Mouse (Mus musculus) embryonic stem cell, embryonic (primary cell): ENCODE results near the gene Pdik1l.

ENCODE experiments used
- CTCF ChIA-PET, 4 experiments: fragments of 300-600 bp in 2 of 4; fragments of 350-600 bp in 2 of 4; sonication (Branson Sonifier 250); formaldehyde crosslinking; loops; one replicate each; lab custom pipeline; 2022; ENCODE audit warnings: inconsistent platforms in 2 of 4; lab: Charles Lee
- POLR2A ChIA-PET, 4 experiments: fragments of 300-600 bp in 2 of 4; fragments of 350-600 bp in 2 of 4; sonication (Branson Sonifier 250); formaldehyde crosslinking; loops; one replicate each; lab custom pipeline; 2022; ENCODE audit warnings: antibody characterized with exemption in 4 of 4, inconsistent platforms in 1 of 4; lab: Charles Lee

Gene Pdik1l

DNA sequence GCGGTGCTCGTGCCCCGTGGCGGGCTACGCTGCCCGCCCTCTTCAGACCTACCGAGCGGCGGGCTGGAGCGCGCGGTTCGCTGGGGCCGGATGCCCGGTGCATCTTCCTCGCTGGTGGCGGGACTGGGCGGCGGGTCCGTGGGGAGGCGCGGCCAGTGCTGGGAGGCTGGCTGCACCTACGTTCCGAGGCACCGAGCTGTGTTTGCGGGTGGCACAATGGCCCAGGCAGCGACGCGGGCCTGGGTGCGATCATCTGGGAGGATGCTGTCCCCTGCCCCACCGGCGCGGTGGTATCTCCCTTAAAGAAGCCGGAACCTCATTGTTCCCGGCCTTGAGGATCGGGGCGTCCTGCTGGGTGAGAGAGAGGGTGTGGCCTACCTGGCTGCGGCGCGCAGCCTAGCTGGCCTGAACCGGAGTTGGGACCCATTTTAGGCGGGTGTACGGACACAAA lies at the start of gene Pdik1l:
Gene Pdik1l (minus strand): TSS at position 321 of the 451 bp plus-strand sequence.
- ChIA-PET CTCF (interaction anchor here in 3 of 4 experiments (0.7 to 2.8 kb wide), 17 partner anchors 9 to 377 kb away, joined by 3 to 16 read pairs (median 5); partner anchors contain the start of genes Cep85 (in 2 of the 3), Catsper4 (in 1 of the 3) and Pafah2 (in 1 of the 3)), POLR2A (interaction anchor here (0.5 to 3.7 kb wide), 67 partner anchors 8 to 1859 kb away, joined by 3 to 31 read pairs (median 4); partner anchors contain the start of genes Cep85 (in 3 of the 4), Pafah2 (in 3 of the 4), Sh3bgrl3 (in 3 of the 4) and Trim63 (in 2 of the 4))

DNA sequence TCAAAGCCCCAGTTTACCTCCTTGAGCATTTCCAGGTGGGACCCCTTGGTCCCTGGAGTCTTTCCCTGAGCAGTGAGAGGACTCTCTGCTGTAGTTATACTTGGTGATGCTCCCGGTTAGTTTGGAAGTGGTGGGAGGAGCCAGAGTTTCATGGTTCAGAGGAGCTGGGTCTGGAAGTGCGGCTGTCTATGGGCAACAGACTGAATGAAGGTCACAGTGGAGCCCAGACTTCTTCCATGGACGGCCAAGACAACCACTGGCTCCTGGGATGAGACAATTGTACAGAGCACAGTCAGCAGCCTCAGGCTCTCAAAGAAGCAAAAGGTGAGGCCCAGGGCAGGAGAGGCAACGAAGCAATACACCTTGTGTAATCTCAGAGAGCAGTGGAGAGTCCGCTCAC lies 42.6 kb upstream of the Pdik1l start:
- ChIA-PET POLR2A (interaction anchor here (1.0 to 4.7 kb wide), 15 partner anchors 9 to 62 kb away, joined by 3 to 26 read pairs (median 5); partner anchors contain the start of genes Slc30a2 (in 2 of the 4) and Trim63 (in 1 of the 4)), CTCF (interaction anchor here in 3 of 4 experiments (0.9 to 1.2 kb wide), 5 partner anchors 8 to 140 kb away, joined by 3 to 5 read pairs (median 3); partner anchors contain the start of gene Slc30a2 (in 1 of the 3))

DNA sequence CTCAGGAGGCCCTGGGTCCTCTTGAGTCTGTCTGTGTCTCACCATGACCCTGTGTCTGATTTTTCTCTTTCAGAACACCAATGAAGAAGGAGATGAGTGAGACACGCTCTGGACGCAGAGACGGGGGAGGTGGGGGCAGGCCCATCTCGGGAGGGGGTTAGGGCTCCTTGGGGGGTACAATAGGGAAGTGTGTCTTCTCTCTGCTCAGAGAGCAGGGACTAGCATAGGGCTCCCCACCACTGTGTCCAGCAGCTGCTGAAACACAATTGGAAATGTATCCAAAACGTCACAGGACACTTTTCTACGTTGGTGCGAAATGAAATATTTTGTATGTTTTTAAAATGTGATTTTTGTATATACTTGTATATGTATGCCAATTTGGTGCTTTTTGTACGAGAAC lies 41.1 kb upstream of the Pdik1l start:
- POLR2A ChIA-PET = interaction anchor here in 3 of 4 experiments (0.6 to 4.7 kb wide), 11 partner anchors 8 to 162 kb away, joined by 3 to 26 read pairs (median 3); partner anchors contain the start of gene Slc30a2 (in 1 of the 3)

DNA sequence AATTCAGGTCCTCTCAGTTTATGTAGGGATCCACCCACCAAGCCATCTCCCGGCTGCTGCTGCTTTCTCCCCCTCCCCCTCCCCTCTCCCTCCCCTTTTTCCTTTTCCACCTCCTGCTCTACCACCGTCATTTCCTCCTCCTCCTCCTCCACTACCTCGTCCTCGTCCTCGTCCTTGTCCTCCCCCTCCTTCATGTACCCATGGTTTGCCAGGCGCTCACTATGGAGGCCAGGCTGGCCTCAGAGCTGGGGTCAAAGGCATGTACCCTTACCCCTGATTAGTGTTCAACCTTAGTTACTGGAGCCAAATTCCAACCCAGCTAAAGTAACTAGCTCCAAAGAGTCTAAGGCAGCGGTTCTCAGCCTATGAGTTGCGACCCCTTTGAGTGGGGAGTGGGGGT lies 40.5 kb upstream of the Pdik1l start:
- POLR2A ChIA-PET = interaction anchor here in 3 of 4 experiments (0.6 to 4.7 kb wide), 17 partner anchors 9 to 162 kb away, joined by 3 to 26 read pairs (median 3); partner anchors contain the start of gene Slc30a2 (in 2 of the 3)
- CTCF ChIA-PET = interaction anchor here in 3 of 4 experiments (0.6 to 1.1 kb wide), 4 partner anchors 15 to 65 kb away, joined by 3 to 6 read pairs (median 4); no protein-coding TSS in a partner anchor

More for the DNA sequence above, 41.1 kb upstream of the Pdik1l start:
- CTCF ChIA-PET = interaction anchor here in 2 of 4 experiments (0.5 to 0.6 kb wide), 2 partner anchors 61 to 64 kb away, joined by 3 to 5 read pairs; no protein-coding TSS in a partner anchor

DNA sequence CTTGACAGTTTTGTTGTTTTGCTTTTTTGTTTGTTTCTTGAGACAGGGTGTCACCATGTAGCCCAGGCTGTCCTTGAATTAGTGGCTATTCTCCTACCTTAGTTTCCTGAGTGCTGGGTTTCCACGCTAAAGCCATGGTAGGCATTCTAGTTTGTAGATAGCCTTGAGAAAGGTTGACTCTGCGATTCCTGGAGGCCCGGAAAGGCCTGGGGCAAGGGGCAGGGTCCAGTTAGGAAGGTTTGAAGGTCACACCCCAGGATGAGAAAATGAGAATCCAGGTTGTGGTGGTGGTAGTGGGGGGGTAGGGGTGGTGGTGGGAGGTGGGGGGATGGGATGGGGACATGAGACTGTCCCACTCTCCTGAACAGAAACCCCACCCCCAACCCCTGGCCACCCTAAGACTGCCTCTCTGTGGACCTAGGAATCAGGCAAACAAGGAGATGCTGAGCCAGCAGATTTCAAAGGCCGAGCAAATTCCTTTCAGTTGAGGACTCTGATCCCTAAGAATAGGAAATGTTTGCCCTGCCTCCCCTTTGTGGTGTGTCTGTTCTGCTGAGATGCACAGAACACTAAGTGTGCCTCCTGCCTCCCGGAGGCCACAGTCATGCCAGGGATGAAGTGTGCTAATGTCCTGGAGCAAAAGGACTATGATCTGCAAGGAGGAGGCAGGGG lies 39.3 kb upstream of the Pdik1l start:
- ChIA-PET POLR2A (interaction anchor here (0.5 to 4.7 kb wide), 17 partner anchors 8 to 44 kb away, joined by 3 to 26 read pairs (median 4); partner anchors contain the start of genes Slc30a2 (in 2 of the 4) and Trim63 (in 1 of the 4)), CTCF (interaction anchor here (0.6 to 1.6 kb wide), 5 partner anchors 14 to 140 kb away, joined by 3 to 5 read pairs (median 3); partner anchors contain the start of gene Cep85 (in 1 of the 4))

DNA sequence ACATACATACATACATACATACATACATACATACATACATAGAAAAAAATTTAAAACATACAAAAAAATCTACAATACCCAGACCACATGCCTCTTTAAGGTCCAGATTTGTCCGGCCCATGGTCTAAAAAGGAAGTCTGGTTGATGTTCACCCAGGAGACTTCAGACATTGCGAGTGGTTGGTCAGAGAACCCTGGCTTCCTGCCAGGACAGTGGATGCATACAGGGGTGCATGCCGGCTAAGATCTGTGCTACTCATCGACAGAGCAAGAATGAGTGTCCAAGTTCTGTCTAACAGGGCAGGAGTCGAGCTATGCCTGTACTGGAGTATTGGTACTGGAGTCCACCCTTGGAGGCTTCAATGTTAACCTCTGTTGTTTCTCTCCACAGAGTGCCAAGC lies 37.0 kb upstream of the Pdik1l start:
- CTCF ChIA-PET = interaction anchor here in 2 of 4 experiments (0.6 to 1.7 kb wide), 2 partner anchors 63 to 975 kb away, joined by 3 to 5 read pairs; no protein-coding TSS in a partner anchor
- POLR2A ChIA-PET = interaction anchor here in 1 of 4 experiments (0.6 kb wide), 1 partner anchor 156 kb away, joined by 10 read pairs; no protein-coding TSS in a partner anchor

DNA sequence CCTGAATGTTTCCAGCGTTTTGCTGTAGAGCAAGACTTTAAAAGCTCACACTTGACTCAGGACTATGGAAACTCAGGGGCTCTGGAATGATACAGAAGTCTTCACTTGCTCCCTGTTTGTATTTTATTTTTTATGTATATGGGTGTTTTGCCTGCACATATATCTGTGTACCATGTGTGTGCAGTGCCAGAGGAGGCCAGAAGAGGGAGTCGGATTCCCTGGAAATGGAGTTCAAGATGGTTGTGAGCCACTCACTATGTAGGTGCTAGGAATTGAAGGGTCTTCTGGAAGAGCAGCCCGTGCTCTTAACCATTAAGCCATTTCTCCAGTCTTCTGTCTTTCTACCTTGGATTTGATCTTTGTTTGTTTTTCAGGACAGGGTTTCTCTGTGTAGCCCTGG lies 33.8 kb upstream of the Pdik1l start:
- ChIA-PET POLR2A (interaction anchor here in 3 of 4 experiments (0.6 to 3.0 kb wide), 8 partner anchors 15 to 579 kb away, joined by 3 to 11 read pairs (median 4); partner anchors contain the start of gene Slc30a2 (in 1 of the 3)), CTCF (interaction anchor here in 3 of 4 experiments (0.6 to 2.6 kb wide), 15 partner anchors 9 to 881 kb away, joined by 3 to 8 read pairs (median 4); partner anchors contain the start of gene Pafah2 (in 1 of the 3))

DNA sequence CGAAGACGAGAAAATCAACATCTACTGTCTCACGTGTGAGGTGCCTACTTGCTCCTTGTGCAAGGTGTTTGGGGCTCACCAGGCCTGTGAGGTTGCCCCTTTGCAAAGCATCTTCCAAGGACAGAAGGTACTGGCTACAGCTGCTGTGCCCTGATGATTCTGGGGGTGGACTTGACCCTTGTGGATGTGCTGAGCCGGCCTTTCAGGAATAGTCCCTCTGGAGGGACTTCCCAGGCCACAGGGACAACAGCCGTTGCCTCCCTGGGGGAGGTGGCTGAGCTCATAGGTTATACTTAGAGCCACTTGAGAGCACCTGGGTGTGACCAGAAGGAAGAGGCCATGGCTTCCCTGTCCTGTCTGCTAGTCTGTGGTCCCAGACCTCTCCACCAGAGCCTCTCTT lies 32.0 kb upstream of the Pdik1l start:
- ChIA-PET POLR2A (interaction anchor here in 2 of 4 experiments (0.6 to 1.2 kb wide), 3 partner anchors 21 to 184 kb away, joined by 3 to 4 read pairs (median 3); no protein-coding TSS in a partner anchor), CTCF (interaction anchor here in 2 of 4 experiments (1.2 to 1.3 kb wide), 2 partner anchors 28 to 37 kb away, joined by 3 to 4 read pairs; no protein-coding TSS in a partner anchor)

DNA sequence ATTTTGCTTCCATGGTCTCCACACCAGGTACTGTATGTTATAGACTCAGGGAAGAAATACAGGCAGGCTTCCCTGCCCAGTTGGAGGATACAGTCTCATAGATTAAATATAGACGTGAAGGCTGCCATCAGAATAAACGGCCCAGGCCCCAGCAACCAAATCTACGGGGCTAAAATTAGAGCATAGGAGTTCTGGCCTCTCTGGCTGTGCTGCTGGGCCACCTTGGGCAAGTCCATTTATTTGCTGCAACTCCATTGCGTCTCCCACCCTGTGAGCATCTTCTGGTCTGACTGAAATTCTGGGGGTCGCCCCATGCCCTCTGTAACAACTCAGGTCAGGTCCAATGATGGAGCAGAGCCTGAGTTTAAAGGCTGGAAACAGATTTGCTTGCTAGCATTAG lies 31.4 kb upstream of the Pdik1l start:
- ChIA-PET CTCF (interaction anchor here in 2 of 4 experiments (1.2 to 1.3 kb wide), 2 partner anchors 27 to 38 kb away, joined by 3 to 4 read pairs; no protein-coding TSS in a partner anchor), POLR2A (interaction anchor here in 2 of 4 experiments (0.9 to 1.2 kb wide), 2 partner anchors 22 to 32 kb away, joined by 3 to 4 read pairs; no protein-coding TSS in a partner anchor)

DNA sequence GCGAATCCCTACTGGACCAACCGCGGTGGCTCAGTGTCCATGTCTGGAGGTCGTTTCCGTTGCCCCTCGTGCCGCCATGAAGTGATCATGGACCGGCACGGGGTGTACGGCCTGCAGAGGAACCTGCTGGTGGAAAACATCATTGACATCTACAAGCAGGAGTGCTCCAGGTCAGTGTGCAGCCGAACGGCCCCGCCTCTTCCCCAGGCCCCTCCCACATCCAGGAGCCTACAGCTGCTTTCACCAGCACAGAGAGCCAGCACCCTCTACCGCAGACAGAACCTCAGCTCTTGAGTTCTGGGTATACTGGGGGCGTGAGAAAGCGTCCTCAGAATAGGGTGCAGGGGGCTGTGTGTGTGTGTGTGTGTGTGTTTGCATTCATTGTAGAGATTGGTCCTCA lies 28.7 kb upstream of the Pdik1l start:
- CTCF ChIA-PET = interaction anchor here in 3 of 4 experiments (0.6 to 3.7 kb wide), 25 partner anchors 13 to 908 kb away, joined by 3 to 16 read pairs (median 3); partner anchors contain the start of genes Cep85 (in 1 of the 3), Pafah2 (in 1 of the 3) and Sh3bgrl3 (in 1 of the 3)
- POLR2A ChIA-PET = interaction anchor here (0.5 to 6.4 kb wide), 41 partner anchors 9 to 1246 kb away, joined by 3 to 47 read pairs (median 4); partner anchors contain the start of genes Slc30a2 (in 2 of the 4), Aunip (in 1 of the 4), Cep85 (in 1 of the 4) and Grrp1 (in 1 of the 4)

DNA sequence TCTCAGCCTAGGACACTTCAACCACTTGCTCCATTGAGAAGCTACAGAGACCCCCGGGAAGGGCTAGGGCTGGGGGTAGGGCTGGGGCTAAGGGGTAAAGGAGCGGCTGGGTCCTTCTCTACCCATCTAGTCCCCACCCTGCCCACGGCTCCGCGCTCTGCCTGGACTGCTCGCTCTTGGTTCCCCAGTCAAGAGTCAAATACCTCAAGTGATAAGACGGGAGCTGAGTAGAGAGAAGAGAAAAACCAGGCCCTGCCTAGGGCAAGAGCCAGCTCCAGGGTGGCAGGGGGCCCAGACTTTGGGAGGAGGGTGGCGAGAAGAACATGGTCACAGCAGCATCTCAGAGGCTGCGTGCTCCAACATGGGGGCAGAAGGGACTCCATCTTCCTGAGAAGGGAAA lies 27.8 kb upstream of the Pdik1l start:
- CTCF ChIA-PET = interaction anchor here in 3 of 4 experiments (0.6 to 3.7 kb wide), 11 partner anchors 14 to 1236 kb away, joined by 3 to 16 read pairs (median 5); partner anchors contain the start of gene Pafah2 (in 1 of the 3)
- POLR2A ChIA-PET = interaction anchor here in 3 of 4 experiments (0.5 to 6.4 kb wide), 43 partner anchors 11 to 384 kb away, joined by 3 to 47 read pairs (median 5); partner anchors contain the start of genes Cep85 (in 2 of the 3), Pdik1l (in 2 of the 3), Slc30a2 (in 2 of the 3) and Aunip (in 1 of the 3)

DNA sequence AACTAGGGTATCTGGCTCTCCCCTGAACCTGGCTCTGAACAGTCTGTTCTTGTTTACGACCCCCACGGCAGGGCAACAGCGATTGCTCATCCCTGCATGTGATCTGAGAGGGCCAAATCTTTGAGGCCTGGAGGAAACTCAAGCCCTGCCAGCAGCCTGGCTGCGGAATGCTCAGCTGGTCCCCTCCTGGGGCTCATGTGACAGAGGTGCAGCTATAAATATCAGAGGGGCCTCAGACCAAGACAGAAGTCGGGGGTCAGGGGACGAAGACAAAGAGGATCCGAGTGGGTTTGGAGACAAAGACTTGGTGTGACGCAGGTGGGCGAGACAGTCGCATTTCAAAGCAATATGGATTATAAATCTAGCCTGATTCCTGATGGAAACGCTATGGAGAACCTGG lies 27.2 kb upstream of the Pdik1l start, which contains the start of gene Trim63:
Gene Trim63 (plus strand): TSS at position 245 of the 400 bp plus-strand sequence.
- CTCF ChIA-PET = interaction anchor here in 3 of 4 experiments (0.5 to 3.7 kb wide), 12 partner anchors 18 to 81 kb away, joined by 3 to 16 read pairs (median 5); partner anchors contain the start of gene Pafah2 (in 1 of the 3)
- POLR2A ChIA-PET = interaction anchor here in 3 of 4 experiments (0.5 to 6.4 kb wide), 37 partner anchors 11 to 383 kb away, joined by 3 to 47 read pairs (median 4); partner anchors contain the start of genes Cep85 (in 2 of the 3), Pafah2 (in 2 of the 3), Pdik1l (in 2 of the 3) and Aunip (in 1 of the 3)

DNA sequence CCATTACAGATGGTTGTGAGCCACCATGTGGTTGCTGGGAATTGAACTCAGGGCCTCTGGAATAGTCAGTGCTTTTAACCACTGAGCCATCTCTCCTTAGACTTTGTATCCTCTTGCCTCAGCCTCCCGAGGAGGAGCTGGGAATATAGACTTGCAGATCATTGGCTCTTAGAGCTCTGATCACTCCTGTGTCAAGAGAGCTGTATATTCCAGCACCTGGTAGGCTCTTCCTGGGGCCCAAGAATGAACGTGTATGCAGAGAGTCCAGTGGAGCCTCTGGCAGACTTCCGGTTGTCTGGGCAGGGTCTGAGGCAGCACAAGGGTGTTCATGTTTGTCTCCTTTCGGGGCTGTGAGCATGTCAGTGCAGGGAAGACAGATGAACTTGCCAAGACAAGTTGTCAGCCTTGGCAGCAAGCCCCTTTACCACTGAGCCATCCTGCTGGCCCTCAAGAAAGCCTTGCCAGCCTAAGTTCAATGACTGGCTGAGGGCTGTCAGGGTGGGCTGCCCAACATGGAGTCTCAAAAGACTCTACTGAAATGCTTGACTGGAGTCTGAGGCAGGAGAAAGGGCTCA lies 26.5 kb upstream of the Pdik1l start:
- POLR2A ChIA-PET = interaction anchor here in 3 of 4 experiments (0.5 to 6.4 kb wide), 32 partner anchors 10 to 1737 kb away, joined by 3 to 47 read pairs (median 4); partner anchors contain the start of genes Cep85 (in 2 of the 3), Pafah2 (in 1 of the 3), Pdik1l (in 1 of the 3) and Sh3bgrl3 (in 1 of the 3)
- CTCF ChIA-PET = interaction anchor here in 3 of 4 experiments (0.6 to 3.7 kb wide), 18 partner anchors 13 to 164 kb away, joined by 3 to 16 read pairs (median 4); partner anchors contain the start of gene Cep85 (in 1 of the 3)

DNA sequence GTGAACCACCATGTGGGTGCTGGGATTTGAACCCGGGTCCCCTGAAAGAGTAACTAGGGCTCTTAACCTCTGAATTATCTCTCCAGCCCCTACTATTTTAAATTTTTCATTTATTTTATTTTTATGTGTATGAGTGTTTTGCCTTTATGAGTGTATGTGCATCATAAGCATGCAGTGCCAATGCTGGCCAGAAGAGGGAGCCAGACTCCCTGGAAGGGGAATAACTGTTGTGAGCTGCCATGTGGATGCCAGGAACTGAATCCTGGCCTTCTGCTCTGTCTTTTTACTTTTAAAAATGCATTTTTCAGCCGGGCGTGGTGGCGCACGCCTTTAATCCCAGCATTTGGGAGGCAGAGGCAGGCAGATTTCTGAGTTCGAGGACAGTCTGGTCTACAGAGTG lies 25.2 kb upstream of the Pdik1l start:
- ChIA-PET CTCF (interaction anchor here in 3 of 4 experiments (0.6 to 3.2 kb wide), 23 partner anchors 8 to 402 kb away, joined by 3 to 13 read pairs (median 3); partner anchors contain the start of genes Cep85 (in 2 of the 3) and Slc30a2 (in 1 of the 3)), POLR2A (interaction anchor here in 2 of 4 experiments (0.9 to 6.4 kb wide), 5 partner anchors 13 to 34 kb away, joined by 3 to 44 read pairs (median 6); partner anchors contain the start of gene Pdik1l (in 1 of the 2))

DNA sequence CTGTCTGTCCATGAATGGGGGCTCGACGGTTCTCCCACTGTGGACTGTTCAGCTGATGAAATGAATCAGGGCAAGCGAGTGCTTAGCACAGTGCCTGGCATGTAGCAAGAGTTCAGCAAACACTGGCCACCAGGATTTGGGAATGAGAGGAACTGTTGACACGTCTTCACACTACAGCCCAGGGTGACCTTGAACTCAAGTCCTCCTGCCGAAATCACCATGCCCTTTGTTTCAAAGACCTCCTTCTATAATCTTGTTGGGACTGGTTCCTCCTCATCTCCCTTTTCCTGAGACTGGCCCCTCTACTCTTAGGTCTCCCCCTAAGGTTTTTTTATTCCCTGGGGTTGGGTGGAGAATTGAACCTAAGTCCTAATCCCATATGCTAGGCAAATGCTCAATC lies 24.6 kb upstream of the Pdik1l start:
- ChIA-PET POLR2A (interaction anchor here in 3 of 4 experiments (0.9 to 6.4 kb wide), 9 partner anchors 10 to 66 kb away, joined by 3 to 44 read pairs (median 4); partner anchors contain the start of gene Pdik1l (in 1 of the 3)), CTCF (interaction anchor here (0.6 to 3.2 kb wide), 15 partner anchors 9 to 401 kb away, joined by 3 to 13 read pairs (median 4); partner anchors contain the start of gene Cep85 (in 1 of the 4))
